Mouse (Mus musculus) kidney, embryonic 15.5 days (tissue): ENCODE data around the gene Tlr9. TPM values are rescaled to one million over a fixed set of nuclear protein-coding genes. Genes with fewer than 3 reads are reported as not detected.

Source experiments
- ATAC-seq: fragments of 200-750 bp; cut with Nextera tagmentation; replicated peaks from 2 replicates; pipeline ENCODE4 v1.8.0; 2017; ENCODE audit warnings: moderate TSS enrichment; ENCODE audit not compliant: low FRiP score
- H3K27ac ChIP-seq: fragments of 300-500 bp; sonication (generic); 2 replicates; pipeline ENCODE4 v1.5.1; 2015; ENCODE audit warnings: mild to moderate bottlenecking, inconsistent platforms
- H3K27me3 ChIP-seq: fragments of 300-500 bp; sonication (generic); 2 replicates; pipeline ENCODE4 v1.6.1; 2015; ENCODE audit warnings: inconsistent platforms
- H3K36me3 ChIP-seq: fragments of 300-500 bp; sonication (generic); 2 replicates; pipeline ENCODE4 v1.6.1; 2015; ENCODE audit warnings: inconsistent platforms
- H3K4me1 ChIP-seq: fragments of 300-500 bp; sonication (generic); 2 replicates; pipeline ENCODE4 v1.6.1; 2015; ENCODE audit warnings: inconsistent platforms
- H3K4me2 ChIP-seq: fragments of 300-500 bp; sonication (generic); 2 replicates; pipeline ENCODE4 v1.6.1; 2015; ENCODE audit warnings: moderate library complexity, mild to moderate bottlenecking, inconsistent platforms
- H3K4me3 ChIP-seq: fragments of 300-500 bp; sonication (generic); replicated peaks from 2 replicates; pipeline ENCODE4 v1.5.1; 2015; ENCODE audit warnings: mild to moderate bottlenecking, inconsistent platforms
- H3K9ac ChIP-seq: fragments of 300-500 bp; sonication (generic); 2 replicates; pipeline ENCODE4 v1.6.1; 2015; ENCODE audit warnings: mild to moderate bottlenecking, inconsistent platforms
- H3K9me3 ChIP-seq: fragments of 300-500 bp; sonication (generic); replicated peaks from 2 replicates; pipeline ENCODE4 v1.6.1; 2016; ENCODE audit warnings: inconsistent platforms
- WGBS: fragments of 180-500 bp; shearing (Covaris S2); methylation state at CpG from one replicate; pipeline ENCODE4 v1.1.7; 2015; ENCODE audit warnings: mixed read lengths; 5-methylcytosine and 5-hydroxymethylcytosine counted together
- polyA plus RNA-seq: library from polyadenylated mRNA; unstranded; fragments of >200 nt; fragmentation: Nextera tagmentation; extraction: Ambion mirVana; gene quantifications from 2 replicates; pipeline ENCODE4 v1.2.1, GENCODE M21; 2015

The Tlr9 gene
- polyA plus RNA-seq, 1 experiment from 2014 or later: 0.09 TPM

DNA sequence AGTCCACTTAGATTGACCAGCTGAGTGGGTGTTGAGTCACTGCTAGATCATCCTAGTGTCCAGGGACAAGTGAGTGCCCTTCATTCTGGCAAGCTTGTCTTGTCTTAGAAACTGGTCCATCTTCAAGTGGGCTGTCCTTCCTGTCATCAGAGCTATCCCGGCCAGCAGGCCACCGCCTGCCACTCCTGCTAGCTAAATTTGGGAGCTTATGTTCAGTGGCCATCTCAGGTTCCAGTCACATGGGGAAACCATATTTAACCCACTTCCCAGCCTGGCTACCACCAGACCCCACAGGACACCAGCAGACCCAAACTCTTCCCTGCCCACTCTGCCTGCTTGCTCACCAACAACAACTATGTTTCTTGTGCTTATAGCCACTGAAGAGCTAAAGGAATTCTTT, 15.9 kb upstream of the Tlr9 start:
- Histone ChIP-seq H3K9me3 (no peaks in the 10 kb centered on the region), H3K27me3 (no peaks in the 10 kb centered on the region), H3K4me1 (peaks cover 48% of the 10 kb centered on the region), H3K4me2 (no peak overlapping the region), H3K36me3 (peaks cover 21% of the 10 kb centered on the region), H3K4me3 (no peak overlapping the region), H3K9ac (no peak overlapping the region), H3K27ac (no peak overlapping the region)
- WGBS: 77% methylated on average over 2 of the region's 2 CpGs
- ATAC-seq: no peak

DNA sequence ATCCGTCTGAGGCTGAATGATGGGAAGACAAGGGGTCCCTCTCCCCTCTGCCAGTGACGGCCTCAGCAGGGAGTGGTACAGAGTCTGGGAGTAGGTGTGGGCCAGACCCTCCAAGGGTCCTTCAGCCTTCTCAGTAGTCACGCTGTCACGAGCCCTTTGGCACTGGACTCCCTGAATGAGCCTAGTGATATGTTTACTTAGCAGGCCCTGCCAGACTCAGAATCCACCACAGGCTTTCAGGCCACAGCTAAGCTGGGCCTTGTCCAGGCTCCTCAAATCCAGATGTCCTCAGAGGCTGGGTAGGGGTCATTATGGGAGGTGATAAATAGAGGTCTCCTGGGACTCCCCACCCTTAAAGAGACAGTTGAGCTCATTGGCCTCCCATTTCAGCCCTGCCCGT, 14.2 kb upstream of the Tlr9 start:
- no peak for ATAC-seq
- H3K4me1 ChIP-seq: peaks cover 52% of the 10 kb centered on the region
- no peak overlapping the region for H3K4me3 ChIP-seq
- WGBS: 57% methylated on average over 5 of the region's 5 CpGs
- no peak overlapping the region for H3K27ac ChIP-seq
- H3K4me2 ChIP-seq: no peak overlapping the region
- no peaks in the 10 kb centered on the region for H3K27me3 ChIP-seq
- peaks cover 31% of the 10 kb centered on the region for H3K36me3 ChIP-seq
- no peak overlapping the region for H3K9ac ChIP-seq
- H3K9me3 ChIP-seq: no peaks in the 10 kb centered on the region

DNA sequence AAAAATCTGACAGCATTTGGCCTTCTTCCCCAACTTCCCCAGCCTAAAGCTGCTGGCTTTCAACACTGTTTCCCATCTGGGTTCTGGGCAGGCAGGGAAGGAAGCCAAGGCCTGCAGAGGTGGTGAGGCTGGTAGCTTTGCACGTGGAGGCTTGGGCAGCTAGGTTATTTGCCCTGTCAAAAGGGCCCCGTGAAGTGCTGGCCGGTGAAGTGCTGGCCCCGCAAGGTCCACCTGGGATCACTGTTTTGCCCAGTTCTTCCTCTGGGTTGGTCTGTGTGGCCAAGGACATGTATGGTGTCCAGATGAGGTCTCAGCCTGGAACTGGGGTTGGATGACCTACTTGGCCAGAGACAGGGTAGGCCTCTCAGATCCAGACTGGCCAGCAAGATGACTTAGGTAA, 12.4 kb upstream of the Tlr9 start:
- no peak overlapping the region for H3K9ac ChIP-seq
- ATAC-seq: no peak
- H3K4me3 ChIP-seq: no peak overlapping the region
- no peaks in the 10 kb centered on the region for H3K9me3 ChIP-seq
- no peak overlapping the region for H3K27ac ChIP-seq
- 93% methylated on average over 4 of the region's 4 CpGs for WGBS
- H3K27me3 ChIP-seq: no peaks in the 10 kb centered on the region
- H3K4me1 ChIP-seq: peaks cover 34% of the 10 kb centered on the region
- H3K36me3 ChIP-seq: peaks cover 49% of the 10 kb centered on the region
- no peak overlapping the region for H3K4me2 ChIP-seq

DNA sequence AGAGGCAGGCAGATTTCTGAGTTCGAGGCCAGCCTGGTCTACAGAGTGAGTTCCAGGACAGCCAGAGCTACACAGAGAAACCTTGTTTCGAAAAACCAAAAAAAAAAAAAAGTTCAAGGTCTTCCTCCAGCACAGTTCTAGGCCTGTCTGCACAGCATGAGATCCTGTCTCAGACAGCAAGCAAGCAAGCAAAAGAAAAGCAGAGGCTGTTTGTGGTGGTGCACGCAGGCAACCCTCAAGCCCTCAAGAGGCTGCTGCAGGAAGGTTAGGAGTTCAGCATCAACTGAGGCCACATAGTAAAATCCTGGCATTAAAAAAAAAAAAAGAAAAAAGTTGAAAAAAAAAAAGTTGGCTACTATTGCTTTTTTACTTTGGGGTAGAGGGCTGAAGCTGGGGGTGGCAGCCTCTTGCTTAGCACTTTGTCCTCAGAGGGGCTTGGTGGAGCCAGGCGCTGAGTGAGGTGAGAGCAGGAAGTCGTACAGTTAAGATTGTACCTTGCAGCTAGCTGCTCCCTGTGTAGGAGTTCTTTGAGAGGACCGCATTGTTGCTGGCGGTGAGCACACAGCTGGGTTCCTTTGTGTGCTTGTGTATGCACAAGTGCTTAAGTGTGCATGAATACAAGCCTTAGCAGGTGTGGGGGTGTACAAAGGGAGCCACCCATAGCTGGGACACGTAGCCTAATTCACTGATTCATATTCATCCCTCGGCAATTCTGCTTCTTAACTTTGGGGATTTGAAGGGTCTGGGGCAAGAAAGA, 11.4 kb upstream of the Tlr9 start:
- Histone ChIP-seq H3K4me2 (peak overlapping the region; percentile 54), H3K27me3 (no peaks in the 10 kb centered on the region), H3K36me3 (peaks cover 55% of the 10 kb centered on the region), H3K4me1 (peaks cover 24% of the 10 kb centered on the region), H3K9me3 (no peaks in the 10 kb centered on the region), H3K27ac (0 out of 2 replicates have a peak overlapping the region, but pooled peaks have one; percentile 33), H3K9ac (no peak overlapping the region), H3K4me3 (no peak overlapping the region)
- no peak for ATAC-seq
- 62% methylated on average over 9 of the region's 9 CpGs for WGBS

DNA sequence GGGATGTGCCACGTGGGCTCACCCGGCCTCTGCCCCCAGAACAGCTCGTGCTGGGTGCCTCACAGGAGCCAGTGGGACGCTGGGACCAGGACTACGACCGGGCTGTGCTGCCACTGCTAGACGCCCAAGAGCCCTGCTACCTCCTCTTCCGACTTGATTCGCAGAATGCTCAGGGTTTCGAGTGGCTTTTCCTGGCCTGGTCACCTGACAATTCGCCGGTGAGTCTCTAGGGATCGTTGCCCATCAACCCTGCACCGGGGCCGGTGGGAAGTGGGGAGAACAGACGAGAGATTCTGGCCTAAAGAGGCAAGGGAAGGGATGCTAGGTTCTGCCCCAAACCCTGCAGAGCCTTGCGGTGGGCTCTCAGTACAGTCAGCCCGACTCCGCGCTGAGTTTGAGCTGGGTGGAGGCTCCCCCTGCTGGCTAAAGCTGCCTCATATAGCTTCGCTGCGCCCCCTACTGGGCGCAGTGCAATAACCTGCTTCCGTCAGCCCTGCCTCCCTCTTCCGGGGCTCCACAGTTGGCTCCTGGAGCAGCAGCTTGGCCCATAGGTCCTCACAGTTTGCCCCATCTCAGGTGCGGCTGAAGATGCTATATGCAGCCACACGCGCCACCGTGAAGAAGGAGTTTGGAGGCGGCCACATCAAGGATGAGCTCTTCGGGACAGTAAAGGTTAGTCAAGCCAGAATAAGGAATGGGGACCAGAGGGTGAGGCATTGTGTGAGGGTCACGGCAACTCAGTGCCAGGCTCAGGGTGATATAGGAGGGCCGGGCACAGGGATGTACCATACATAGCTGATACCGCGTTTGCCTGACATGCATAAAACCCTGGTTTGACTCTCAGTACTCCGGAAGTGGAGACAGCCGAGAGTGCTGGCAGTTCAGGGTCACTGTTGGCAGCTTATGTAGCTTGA, 10.5 kb upstream of the Tlr9 start:
- Histone ChIP-seq H3K9ac (peak overlapping the region; percentile 43), H3K4me1 (peaks cover 17% of the 10 kb centered on the region), H3K4me3 (peak overlapping the region; percentile 24), H3K9me3 (no peaks in the 10 kb centered on the region), H3K4me2 (peak overlapping the region; percentile 54), H3K36me3 (peaks cover 52% of the 10 kb centered on the region), H3K27ac (0 out of 2 replicates have a peak overlapping the region, but pooled peaks have one; percentile 33), H3K27me3 (no peaks in the 10 kb centered on the region)
- peak; percentile 84 for ATAC-seq
- WGBS: 21% methylated on average over 37 of the region's 37 CpGs

DNA sequence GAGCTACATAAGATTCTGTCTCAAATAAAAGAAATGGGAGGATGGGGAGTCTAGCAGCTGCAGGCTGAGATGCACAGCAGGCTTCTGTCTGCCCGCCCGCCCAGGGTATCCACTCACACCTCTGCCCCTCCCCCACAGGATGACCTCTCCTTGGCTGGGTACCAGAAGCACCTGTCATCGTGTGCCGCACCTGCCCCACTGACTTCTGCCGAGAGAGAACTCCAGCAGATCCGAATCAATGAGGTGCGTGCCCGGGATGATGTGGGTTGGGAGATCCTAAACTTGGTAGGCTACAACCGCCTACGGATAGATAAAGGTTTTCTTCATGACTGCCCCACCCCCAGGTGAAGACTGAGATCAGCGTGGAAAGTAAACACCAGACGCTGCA, 9.8 kb upstream of the Tlr9 start:
- H3K27me3 ChIP-seq: no peaks in the 10 kb centered on the region

DNA sequence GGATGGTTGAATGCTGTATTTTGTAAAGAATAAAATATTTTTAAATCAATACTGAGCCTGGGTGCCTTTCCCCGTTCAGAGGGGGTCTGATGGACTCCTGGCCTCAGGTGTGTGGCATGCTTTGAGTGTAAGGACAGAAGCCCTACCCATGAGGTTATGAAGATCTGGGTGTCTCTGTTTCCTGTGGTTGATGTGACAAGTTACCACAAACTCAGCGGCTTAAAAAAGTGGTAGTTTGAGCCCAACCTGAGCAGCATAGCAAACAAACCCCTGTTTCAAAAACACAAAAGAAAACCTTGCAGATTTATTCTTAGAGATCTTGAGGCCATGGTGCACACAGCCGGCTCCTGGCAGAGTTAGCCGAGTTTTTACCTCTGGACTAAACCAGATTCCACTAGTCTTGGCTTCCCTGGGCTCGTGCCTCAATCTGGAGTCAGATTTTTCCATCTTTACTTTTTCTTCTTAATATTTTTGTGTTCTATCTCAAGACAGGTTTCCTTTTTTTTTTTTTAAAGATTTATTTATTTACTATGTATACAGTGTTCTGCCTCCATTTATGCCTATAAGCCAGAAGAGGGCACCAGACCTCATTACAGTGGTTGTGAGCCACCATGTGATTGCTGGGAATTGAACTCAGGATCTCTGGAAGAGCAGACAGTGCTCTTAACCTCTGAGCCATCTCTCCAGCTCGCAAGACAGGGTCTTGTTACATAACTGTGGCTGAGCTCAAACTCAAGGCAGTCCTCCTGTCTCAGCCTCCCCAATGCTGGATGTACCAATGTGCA, 6.9 kb upstream of the Tlr9 start:
- H3K9ac ChIP-seq: no peak overlapping the region
- H3K4me3 ChIP-seq: no peak overlapping the region
- H3K4me2 ChIP-seq: no peak overlapping the region
- H3K27ac ChIP-seq: no peak overlapping the region
- no peak for ATAC-seq
- H3K36me3 ChIP-seq: peaks cover 34% of the 10 kb centered on the region
- WGBS: 84% methylated on average over 6 of the region's 6 CpGs
- no peaks in the 10 kb centered on the region for H3K9me3 ChIP-seq
- H3K4me1 ChIP-seq: peaks cover 17% of the 10 kb centered on the region
- no peaks in the 10 kb centered on the region for H3K27me3 ChIP-seq

More for the DNA sequence above, 9.8 kb upstream of the Tlr9 start:
- Histone ChIP-seq H3K4me1 (peaks cover 16% of the 10 kb centered on the region), H3K27ac (no peak overlapping the region), H3K36me3 (peaks cover 51% of the 10 kb centered on the region), H3K9me3 (no peaks in the 10 kb centered on the region), H3K4me3 (no peak overlapping the region), H3K4me2 (peak overlapping the region; percentile 54; the same call in 1 of the 2 replicates), H3K9ac (no peak overlapping the region)
- 85% methylated on average over 12 of the region's 12 CpGs for WGBS
- no peak for ATAC-seq

DNA sequence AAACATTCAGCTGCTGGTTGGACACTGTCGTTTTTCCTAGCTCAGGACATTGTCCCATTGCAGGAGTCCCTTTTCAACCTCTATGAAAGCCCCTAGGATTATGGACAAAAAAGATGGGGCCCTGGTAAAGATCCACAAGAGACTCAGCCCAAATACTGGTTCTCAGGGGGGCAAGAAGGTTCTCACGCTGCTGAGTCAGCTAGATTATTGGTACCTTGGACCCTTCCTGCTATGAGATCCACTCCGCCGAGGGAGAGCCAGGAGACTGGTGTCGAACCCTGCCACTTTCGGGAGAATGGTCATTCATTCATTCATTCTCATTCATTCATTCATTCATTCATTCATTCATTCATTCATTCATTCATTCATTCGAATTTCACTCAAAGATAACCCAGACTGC, 5.4 kb upstream of the Tlr9 start:
- Histone ChIP-seq H3K27me3 (no peaks in the 10 kb centered on the region), H3K4me1 (peaks cover 19% of the 10 kb centered on the region), H3K9me3 (no peaks in the 10 kb centered on the region), H3K9ac (no peak overlapping the region), H3K27ac (no peak overlapping the region), H3K4me2 (no peak overlapping the region), H3K36me3 (peaks cover 34% of the 10 kb centered on the region), H3K4me3 (no peak overlapping the region)
- 81% methylated on average over 7 of the region's 7 CpGs for WGBS
- ATAC-seq: no peak

DNA sequence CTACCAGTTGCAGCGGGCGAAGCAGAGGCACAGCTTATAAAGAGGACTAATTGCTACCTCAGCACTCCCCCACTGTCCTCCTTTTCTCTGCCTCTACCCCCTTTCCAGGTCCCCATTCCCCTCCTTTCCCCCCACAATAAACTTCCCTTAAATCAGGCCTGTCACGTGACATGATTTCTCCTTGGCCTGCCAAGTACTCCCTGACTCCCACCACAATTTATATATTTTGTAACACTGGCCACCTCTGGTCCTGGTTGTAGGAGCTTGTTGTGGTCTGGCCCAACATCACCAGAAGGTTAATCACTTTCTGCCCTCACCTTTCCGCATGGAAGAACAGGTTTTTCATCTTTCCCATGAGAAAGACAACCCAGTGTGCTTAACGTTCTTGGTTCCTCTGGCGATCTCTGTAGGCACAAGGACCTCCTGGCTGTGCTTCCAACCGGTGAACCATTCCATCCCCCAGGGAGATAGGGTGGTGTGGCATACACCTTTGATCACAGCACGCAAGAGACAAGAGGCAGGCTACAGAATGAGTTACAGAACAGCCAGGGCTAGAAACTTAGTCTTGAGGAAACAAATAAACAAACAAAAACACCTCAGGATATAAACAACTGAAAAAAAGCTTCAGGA, 1.4 kb upstream of the Tlr9 start:
- Histone ChIP-seq H3K4me2 (no peak overlapping the region), H3K27ac (peak overlapping the region; percentile 43; the same call in 1 of the 2 replicates), H3K9me3 (no peaks in the 10 kb centered on the region), H3K4me1 (peaks cover 30% of the 10 kb centered on the region), H3K4me3 (no peak overlapping the region), H3K9ac (no peak overlapping the region), H3K27me3 (peaks cover 14% of the 10 kb centered on the region), H3K36me3 (no peaks in the 10 kb centered on the region)
- peak; percentile 63 for ATAC-seq
- 22% methylated on average over 8 of the region's 8 CpGs for WGBS

DNA sequence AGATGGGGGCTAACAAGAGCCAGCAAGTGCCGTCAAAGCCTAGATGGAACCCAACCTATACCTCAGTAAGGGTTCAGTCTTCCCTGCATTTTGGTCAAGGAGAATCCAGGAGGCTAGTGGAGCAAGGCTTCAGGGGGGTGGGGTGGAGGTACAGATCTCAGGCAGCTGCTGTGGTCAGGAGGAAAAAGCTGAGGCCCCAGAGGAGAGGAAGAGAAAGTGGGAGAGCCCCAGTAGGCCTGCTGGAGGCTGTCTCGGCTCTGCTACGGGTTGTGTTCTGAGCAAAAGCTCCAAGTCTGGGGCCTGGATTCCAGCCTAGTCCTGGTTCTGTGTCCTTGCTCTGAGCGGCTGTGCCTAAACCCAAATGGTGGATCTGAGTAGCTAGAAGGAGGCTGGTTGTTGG, 596 bp downstream of the Tlr9 start:
- no peak overlapping the region for H3K9ac ChIP-seq
- WGBS: 84% methylated on average over 4 of the region's 4 CpGs
- H3K4me3 ChIP-seq: no peak overlapping the region
- H3K4me1 ChIP-seq: peaks cover 36% of the 10 kb centered on the region
- H3K27me3 ChIP-seq: peaks cover 20% of the 10 kb centered on the region
- no peak overlapping the region for H3K27ac ChIP-seq
- no peak for ATAC-seq
- H3K36me3 ChIP-seq: no peaks in the 10 kb centered on the region
- no peaks in the 10 kb centered on the region for H3K9me3 ChIP-seq
- H3K4me2 ChIP-seq: no peak overlapping the region

DNA sequence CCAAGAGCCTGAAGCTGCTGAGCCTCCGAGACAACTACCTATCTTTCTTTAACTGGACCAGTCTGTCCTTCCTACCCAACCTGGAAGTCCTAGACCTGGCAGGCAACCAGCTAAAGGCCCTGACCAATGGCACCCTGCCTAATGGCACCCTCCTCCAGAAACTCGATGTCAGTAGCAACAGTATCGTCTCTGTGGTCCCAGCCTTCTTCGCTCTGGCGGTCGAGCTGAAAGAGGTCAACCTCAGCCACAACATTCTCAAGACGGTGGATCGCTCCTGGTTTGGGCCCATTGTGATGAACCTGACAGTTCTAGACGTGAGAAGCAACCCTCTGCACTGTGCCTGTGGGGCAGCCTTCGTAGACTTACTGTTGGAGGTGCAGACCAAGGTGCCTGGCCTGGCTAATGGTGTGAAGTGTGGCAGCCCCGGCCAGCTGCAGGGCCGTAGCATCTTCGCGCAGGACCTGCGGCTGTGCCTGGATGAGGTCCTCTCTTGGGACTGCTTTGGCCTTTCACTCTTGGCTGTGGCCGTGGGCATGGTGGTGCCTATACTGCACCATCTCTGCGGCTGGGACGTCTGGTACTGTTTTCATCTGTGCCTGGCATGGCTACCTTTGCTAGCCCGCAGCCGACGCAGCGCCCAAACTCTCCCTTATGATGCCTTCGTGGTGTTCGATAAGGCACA, 3.2 kb downstream of the Tlr9 start:
- WGBS: 48% methylated on average over 24 of the region's 24 CpGs
- peaks cover 35% of the 10 kb centered on the region for H3K4me1 ChIP-seq
- H3K27ac ChIP-seq: 0 out of 2 replicates have a peak overlapping the region, but pooled peaks have one; percentile 64
- H3K4me3 ChIP-seq: peak overlapping the region; percentile 39
- no peak for ATAC-seq
- H3K4me2 ChIP-seq: peak overlapping the region; percentile 77
- 0 out of 2 replicates have a peak overlapping the region, but pooled peaks have one; percentile 21 for H3K9ac ChIP-seq
- no peaks in the 10 kb centered on the region for H3K9me3 ChIP-seq
- H3K27me3 ChIP-seq: peaks cover 20% of the 10 kb centered on the region
- H3K36me3 ChIP-seq: no peaks in the 10 kb centered on the region
